Mouse (Mus musculus) G1E (cell line): ENCODE data around the gene 1700020D05Rik. TPM values are rescaled to one million over a fixed set of nuclear protein-coding genes. Genes with fewer than 3 reads are reported as not detected.

Source experiments
- ATAC-seq: 2 replicates; pipeline ENCODE4 v1.8.0; 2016; ENCODE audit warnings: mild to moderate bottlenecking; ENCODE audit not compliant: insufficient number of reproducible peaks, poor library complexity, low FRiP score, severe bottlenecking; ENCODE audit errors: extremely low read depth
- DNase-seq: peaks from one replicate; pipeline ENCODE4 v3.0.0; 2012; ENCODE audit warnings: low spot score
- H3K27me3 ChIP-seq: 2 replicates; pipeline ENCODE4 v1.6.1; 2012; ENCODE audit warnings: mild to moderate bottlenecking, low read length, inconsistent platforms; ENCODE audit not compliant: insufficient read depth
- H3K36me3 ChIP-seq: replicated peaks from 2 replicates; pipeline ENCODE3; 2012; ENCODE audit warnings: mild to moderate bottlenecking, inconsistent platforms
- H3K4me1 ChIP-seq: 2 replicates; pipeline ENCODE4 v1.6.1; 2012; ENCODE audit warnings: low read depth, low read length, inconsistent platforms, mixed read lengths; ENCODE audit not compliant: insufficient read depth
- H3K4me3 ChIP-seq: 2 replicates; pipeline ENCODE4 v1.5.1; 2012; ENCODE audit warnings: low read depth, mild to moderate bottlenecking, inconsistent platforms, low read length, moderate library complexity, mixed read lengths
- H3K9me3 ChIP-seq: replicated peaks from 2 replicates; pipeline ENCODE4 v1.6.1; 2012; ENCODE audit warnings: inconsistent platforms
- CTCF ChIP-seq: IDR thresholded peaks from 2 replicates; pipeline ENCODE4 v1.5.1; 2012; ENCODE audit warnings: low read depth, low read length, inconsistent platforms, mixed read lengths
- GATA1 ChIP-seq: IDR thresholded peaks from 2 replicates; pipeline ENCODE4 v1.6.1; 2012; ENCODE audit warnings: borderline replicate concordance, low read length, inconsistent platforms, mixed read lengths
- GATA2 ChIP-seq: IDR thresholded peaks from 2 replicates; pipeline ENCODE4 v1.6.1; 2012; ENCODE audit warnings: low read depth, low read length, inconsistent platforms, borderline replicate concordance
- POLR2AphosphoS5 ChIP-seq: IDR thresholded peaks from 2 replicates; pipeline ENCODE4 v1.6.1; 2012; ENCODE audit warnings: low read depth, low read length, inconsistent platforms; ENCODE audit not compliant: insufficient replicate concordance
- TAL1 ChIP-seq: conservative IDR thresholded peaks from 2 replicates; pipeline ENCODE4 v1.6.1; 2012; ENCODE audit warnings: low read depth, low read length, inconsistent platforms, mixed read lengths
- polyA plus RNA-seq: library from polyadenylated mRNA; stranded (reverse); fragments of >175 nt; gene quantifications from 2 replicates; pipeline ENCODE4 v1.2.3, GENCODE M21; 2012
- total RNA-seq, 2 experiments: library from RNA; stranded (forward) in 1 of 2; stranded (reverse) in 1 of 2; fragments of 200-1000 nt in 1 of 2; fragments of >200 nt in 1 of 2; fragmentation: Nextera tagmentation in 1 of 2; gene quantifications; 2 replicates each; pipeline ENCODE4 v1.2.3; 2014 to 2017

The 1700020D05Rik gene
- total and polyA plus RNA-seq, 3 experiments, result 0.36 to 4.0 (median 2.1) TPM

DNA sequence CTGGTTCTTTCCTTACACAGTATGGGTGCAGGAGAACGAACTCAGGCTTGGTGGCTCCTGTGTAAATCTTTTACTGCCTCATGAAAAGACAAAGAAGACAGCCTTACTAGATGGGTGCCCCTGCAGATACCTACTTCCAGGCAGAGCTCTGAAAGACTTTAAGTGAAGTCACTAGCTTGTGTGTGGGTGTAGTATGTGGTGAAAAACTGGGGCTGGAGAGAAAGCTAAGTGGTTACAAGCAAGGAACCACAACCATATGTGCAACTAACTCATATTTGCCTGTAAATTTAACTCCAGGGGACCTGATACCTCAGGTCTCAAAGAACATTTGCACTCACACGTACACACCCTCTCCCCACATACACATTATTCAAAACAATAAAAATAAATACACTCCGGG lies 43.7 kb downstream of the 1700020D05Rik start:
- Histone ChIP-seq H3K4me1 (peaks cover 75% of the 10 kb centered on the region), H3K4me3 (peak overlapping the region; percentile 88), H3K9me3 (no peaks in the 10 kb centered on the region), H3K27me3 (no peaks in the 10 kb centered on the region), H3K36me3 (peaks cover 54% of the 10 kb centered on the region)
- TF ChIP-seq POLR2AphosphoS5 (no peak), TAL1 (no peak), GATA2 (no peak), CTCF (no peak), GATA1 (no peak)
- DNase-seq (no peak), ATAC-seq (no peak)

DNA sequence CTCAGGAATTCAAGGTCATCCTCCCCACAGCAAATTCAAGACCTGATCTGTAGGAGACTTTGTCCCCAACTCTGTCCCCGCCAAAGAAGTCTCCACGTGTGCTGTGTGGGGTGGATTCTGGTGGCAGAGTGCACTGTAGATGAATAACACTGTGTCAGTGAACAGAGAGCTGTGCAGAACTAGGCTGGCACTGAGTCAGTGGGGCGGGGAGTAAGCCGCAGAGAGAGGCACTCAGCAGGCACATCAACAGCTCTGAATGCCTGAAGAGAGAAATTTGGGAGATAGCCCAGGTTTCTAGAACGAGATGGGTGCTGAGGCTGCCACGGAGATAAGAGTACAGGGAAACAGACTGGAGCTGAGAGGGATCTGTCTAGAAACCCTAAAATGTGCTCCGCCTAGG lies 44.6 kb downstream of the 1700020D05Rik start:
- ATAC-seq (no peak), DNase-seq (no peak)
- Histone ChIP-seq H3K9me3 (no peaks in the 10 kb centered on the region), H3K27me3 (no peaks in the 10 kb centered on the region), H3K4me3 (no peak overlapping the region), H3K4me1 (peaks cover 80% of the 10 kb centered on the region), H3K36me3 (peaks cover 54% of the 10 kb centered on the region)
- TF ChIP-seq TAL1 (no peak), CTCF (no peak), GATA1 (no peak), GATA2 (no peak), POLR2AphosphoS5 (no peak)

DNA sequence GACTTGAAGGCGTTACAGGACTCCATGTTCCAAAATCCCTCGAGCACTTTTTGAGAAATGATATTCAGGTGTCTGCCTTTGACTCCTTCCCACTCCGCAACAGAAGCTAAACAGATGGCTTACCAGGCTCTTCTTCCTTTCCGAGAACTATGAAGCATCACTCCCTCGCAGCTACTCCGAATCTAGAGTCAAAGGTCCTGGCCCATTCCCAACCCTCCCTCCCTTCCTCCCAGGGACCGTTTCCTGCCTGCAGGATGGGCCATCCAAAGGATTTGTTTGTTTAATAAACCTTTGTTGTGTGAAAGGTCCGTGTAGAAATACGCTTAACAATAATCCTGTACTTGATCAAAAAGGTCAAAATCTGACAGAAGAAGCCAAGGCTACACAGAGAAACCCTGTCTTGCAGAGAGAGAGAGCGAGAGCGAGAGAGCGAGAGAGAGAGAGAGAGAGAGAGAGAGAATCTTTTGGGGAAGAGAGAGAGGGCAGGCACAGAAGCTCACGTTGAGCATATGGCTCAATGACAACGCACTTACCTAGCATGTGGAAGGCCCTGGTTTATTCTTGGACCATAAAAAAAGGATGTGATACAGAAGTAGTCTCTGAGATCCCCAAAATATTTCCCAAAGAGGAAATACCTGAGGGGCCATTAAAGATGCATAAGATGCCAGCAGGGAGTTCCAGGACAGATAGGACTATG lies 45.7 kb downstream of the 1700020D05Rik start, which contains the start of gene Ccdc85b:
Gene Ccdc85b, minus strand, starts transcription at position 149 of the 697 bp plus-strand sequence.
- H3K9me3 ChIP-seq, result no peaks in the 10 kb centered on the region
- TF ChIP-seq GATA2 (no peak), TAL1 (no peak), POLR2AphosphoS5 (no peak), GATA1 (no peak), CTCF (no peak)
- H3K36me3 ChIP-seq, result peaks cover 52% of the 10 kb centered on the region
- no peak for ATAC-seq
- H3K27me3 ChIP-seq, result no peaks in the 10 kb centered on the region
- DNase-seq, result no peak
- peaks cover 72% of the 10 kb centered on the region for H3K4me1 ChIP-seq
- peak within 1 kb of the TSS; percentile 89 for H3K4me3 ChIP-seq

DNA sequence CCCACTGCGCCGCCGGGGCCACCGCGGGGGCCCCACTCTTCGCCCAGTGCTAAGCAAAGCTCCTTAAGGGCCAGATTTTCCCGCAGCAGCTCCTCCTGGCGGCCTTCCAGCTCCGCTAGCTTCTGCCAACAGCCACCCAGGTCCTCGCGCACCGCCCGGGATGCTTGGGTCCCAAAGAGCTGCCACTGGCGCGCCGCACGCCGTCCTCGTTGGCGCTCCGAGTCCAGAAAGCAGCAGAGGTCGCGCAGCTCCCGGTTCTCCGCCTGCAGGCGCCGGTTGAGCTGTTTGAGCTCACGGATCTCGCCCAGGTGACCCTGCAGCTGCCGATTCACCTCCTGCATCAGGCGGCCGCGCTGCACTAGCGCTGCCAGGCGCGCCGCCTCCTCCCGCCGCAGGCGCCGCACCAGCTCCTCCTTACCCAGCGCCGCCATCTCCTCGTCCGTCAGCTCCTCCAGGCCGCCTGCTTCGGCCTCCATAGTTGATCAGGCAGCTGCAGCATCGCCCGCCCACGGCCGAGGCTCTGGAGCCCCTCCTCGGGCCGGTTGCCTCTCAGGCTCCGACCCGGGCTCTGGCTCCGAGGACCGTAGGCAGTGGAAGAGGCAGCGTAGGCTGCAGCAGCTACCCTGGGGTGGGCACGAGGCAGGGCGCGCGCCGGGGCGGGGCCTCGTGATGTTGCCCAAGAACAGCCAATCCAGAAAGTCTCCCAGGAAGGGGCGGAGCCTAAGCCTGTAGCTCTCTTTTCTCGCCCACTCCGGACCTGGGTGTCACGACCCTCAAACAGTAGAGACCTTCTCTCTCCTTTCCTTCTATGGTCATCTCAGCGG lies 46.5 kb downstream of the 1700020D05Rik start:
- Histone ChIP-seq H3K36me3 (peaks cover 48% of the 10 kb centered on the region), H3K4me3 (peak overlapping the region; percentile 89), H3K27me3 (no peaks in the 10 kb centered on the region), H3K9me3 (no peaks in the 10 kb centered on the region), H3K4me1 (peaks cover 72% of the 10 kb centered on the region)
- TF ChIP-seq POLR2AphosphoS5 (no peak), GATA1 (no peak), GATA2 (no peak), CTCF (no peak), TAL1 (no peak)
- peak; percentile 66 for ATAC-seq
- peak; percentile 82 for DNase-seq

DNA sequence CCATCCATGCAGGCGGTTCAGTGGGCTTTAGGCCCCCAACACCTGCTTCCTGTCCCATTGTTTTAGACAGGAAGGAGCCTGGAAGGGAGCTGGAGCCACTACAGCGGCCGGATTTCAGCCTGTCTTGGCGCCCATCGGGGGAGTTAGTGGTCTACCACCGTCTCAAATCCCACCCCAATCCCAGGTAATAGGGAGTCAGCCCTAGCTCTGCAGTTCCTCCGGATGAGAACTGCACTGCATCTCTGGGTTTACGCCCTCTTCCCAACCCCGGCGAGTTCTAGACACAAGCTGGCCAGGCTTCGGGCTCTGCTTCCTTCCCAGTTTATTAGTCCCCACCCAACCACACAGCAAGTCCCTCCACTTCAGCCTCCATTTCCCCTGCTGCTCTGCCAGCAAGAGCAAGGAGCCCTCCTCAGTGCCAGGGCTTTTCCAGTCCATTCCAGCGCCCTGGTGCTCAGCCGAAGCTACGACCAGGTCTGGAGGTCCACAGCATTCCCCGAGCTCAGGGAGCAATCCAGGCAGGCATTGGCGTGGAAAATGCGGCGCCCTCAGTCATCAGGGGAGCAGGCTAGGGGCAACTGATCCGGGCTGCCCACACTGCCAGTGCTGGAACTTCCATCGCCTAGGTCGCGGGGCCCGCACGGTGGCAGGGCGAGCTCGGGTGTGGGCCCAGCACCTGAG lies 47.2 kb downstream of the 1700020D05Rik start:
- Histone ChIP-seq H3K4me3 (peak overlapping the region; percentile 89), H3K9me3 (no peaks in the 10 kb centered on the region), H3K4me1 (peaks cover 71% of the 10 kb centered on the region), H3K36me3 (peaks cover 48% of the 10 kb centered on the region), H3K27me3 (no peaks in the 10 kb centered on the region)
- TF ChIP-seq TAL1, result no peak
- DNase-seq, result peak; percentile 50
- ATAC-seq, result no peak

- Histone ChIP-seq H3K4me1 (peaks cover 62% of the 10 kb centered on the region), H3K27me3 (no peaks in the 10 kb centered on the region), H3K9me3 (no peaks in the 10 kb centered on the region), H3K36me3 (peaks cover 53% of the 10 kb centered on the region), H3K4me3 (peak overlapping the region; percentile 49; the same call in 1 of the 2 replicates)
- no peak for DNase-seq
- TF ChIP-seq GATA2 (no peak), GATA1 (no peak), TAL1 (no peak), CTCF (no peak), POLR2AphosphoS5 (no peak)
- ATAC-seq, result no peak
Observed at GRCm38 (mm10) chr19:5455568-5455967, 48.0 kb downstream of the 1700020D05Rik start.
